Mouse (Mus musculus) testis, postnatal 10 days (tissue): Measurements from ENCODE around the gene Gm45717.
A peak's percentile ranks its signal among the peaks of the same experiment; 100 is the strongest.
"Not testable (repeated sequence)": the region's sequence is repeated elsewhere in the genome, so short reads cannot be mapped to it uniquely, and the experiment has no call there.

Experiments used
- DNase-seq: peaks from one replicate; pipeline ENCODE4 v3.0.0; 2021; ENCODE audit warnings: low spot score

Gene Gm45717

DNA sequence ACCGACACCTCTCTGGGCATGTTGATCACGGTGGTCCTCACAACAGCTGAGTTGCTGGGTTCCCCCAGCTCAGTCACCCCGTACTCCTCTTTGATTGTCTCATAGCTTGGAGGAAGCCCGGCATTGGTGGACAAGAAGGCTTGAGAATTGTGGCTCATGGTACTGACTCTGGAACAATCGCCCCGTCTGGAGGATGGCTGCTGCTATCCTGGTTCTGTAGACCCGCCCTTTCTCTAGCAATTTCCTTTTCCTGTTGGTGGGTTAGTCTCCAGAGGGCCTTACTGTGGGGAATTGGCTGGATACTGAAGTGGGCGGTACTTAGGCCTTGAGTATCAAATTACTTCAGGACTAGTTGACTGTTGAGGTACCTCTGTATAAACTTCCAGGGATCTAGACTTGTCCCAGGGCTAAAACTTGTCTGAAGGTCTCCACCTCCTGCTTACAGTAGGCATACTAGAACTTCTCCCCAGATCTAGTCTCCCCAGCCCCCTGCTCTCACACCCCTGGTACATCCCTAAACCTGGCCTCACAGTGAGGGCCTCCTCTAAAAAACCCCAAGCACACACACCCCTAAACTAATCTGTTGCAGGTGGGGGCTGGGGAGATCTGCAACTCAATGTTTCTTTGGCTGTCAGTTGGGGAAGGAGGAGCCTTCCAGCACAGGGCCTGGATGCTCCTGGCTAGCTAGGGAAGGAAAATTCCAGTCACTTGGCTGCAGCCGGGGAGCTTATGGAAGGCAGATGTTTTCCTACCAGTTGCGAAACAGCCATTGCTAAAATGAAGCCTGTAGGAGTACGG, at the start of gene Gm45717, which contains the start of gene Ifitm2:
TSS of gene Gm45717 (minus strand) at position 180 of the 798 bp plus-strand sequence.
TSS of gene Ifitm2 (minus strand) at position 230 of the 798 bp plus-strand sequence.
- DNase-seq = peak; percentile 79

DNA sequence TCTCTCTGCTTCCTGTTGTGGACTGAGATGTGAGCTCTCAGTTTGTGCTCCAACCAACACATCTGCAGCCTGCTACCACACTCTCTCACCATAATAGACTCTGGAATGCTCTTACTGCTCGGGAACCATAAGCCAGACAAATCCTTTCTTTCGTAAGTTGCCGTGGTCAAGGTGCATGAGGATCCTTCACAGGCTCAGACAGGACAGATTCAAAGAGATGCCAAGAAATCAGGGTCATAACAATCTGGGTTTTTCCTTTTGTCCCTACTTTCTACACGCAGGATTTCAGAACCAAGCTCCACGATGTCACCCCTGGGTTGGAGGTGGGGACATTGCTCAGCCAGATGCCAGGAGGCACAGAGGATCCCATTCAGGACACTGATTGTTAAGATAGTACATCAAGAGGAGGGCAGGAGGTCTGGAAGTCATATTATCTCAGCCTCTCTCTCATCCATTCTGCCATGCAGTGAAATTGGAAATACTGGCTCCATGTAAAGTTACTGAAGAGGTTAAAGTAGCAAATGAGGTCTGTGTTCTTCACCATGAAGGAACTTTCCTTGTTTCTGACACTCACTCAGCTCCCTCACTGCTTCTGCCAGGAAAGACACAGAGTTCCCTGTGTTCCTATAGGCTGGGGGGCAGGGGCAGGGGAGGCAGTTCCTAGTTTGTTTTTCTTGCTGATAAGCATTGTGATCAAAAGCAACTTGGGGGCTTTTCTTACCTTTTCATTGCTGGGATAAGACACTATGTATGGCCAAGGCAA, 47.7 kb upstream of the Gm45717 start:
- DNase-seq = no peak

- no peak for DNase-seq
Measured at GRCm38 (mm10) chr7:141000881-141001708, 45.4 kb upstream of the Gm45717 start.

DNA sequence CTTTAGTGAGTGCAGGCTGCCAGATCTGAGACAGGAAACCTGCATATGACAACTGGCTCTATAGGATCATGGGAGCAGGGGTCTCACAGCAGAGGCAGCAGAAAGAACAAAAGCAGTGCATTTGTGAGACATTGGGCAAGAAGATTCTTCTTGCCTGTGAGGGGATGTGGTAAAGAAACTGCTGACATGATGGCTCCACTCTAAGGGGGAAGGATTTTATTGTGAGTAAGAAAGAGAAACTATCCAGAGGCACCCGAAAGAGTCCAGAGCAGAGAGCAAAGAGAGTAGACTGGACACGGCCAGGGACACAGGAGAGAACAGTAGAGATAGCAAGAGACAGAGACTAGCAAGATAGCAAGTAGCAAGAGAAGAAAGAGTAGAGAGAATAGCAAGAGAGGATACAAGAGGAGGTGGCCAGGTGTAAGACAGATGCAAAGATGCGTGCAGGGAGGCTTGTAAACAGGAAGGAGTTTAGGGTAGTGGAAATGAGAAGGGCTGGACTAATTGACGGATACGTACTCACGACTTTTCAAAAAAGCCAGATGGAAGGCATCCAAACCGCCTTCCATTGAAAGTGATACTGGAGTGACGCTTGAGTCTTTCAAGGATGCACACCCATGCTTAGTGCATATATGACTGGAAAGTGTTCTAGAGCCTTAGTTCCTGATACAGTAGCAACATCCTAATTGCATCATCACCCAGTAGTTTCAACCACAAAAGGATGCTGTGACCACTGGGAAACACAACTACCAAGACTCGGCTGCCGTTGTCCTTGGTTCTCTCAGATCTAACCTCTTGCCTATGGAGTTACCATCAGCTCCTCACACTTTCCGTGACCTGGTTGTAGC, 43.3 kb upstream of the Gm45717 start:
- no peak for DNase-seq

- DNase-seq = no peak
Measured at GRCm38 (mm10) chr7:140997817-140998216, 42.1 kb upstream of the Gm45717 start.

DNA sequence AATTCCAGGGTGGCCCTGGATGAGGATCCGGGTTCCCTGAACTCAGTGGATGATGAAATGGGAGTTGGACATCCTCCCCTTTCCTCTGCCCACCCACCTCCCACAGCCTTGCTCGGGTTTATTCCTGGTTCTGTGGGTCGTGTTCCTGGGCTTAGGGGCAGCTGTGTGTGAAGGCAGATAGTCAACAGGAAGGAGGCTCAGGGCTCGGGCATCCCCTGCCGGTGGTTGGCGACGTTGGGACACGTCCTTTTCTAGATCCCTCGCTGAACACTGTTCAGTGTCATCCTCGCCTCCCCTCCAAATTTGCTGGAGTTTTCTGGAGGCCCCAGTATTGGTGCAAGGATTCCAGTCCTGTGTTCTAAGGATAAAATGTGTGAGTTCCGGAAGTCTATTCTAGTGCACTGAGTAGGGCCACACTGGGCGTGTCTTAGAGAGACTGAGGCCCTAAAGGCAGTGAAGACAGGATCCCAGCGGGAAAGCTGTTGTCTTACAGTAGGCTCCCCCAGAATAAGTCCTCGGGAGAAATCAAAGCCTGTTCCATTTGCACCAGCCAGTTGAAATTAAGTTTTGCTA, 35.5 kb upstream of the Gm45717 start:
- DNase-seq = no peak

- no peak for DNase-seq
Measured at GRCm38 (mm10) chr7:140990622-140991021, 34.9 kb upstream of the Gm45717 start.

DNA sequence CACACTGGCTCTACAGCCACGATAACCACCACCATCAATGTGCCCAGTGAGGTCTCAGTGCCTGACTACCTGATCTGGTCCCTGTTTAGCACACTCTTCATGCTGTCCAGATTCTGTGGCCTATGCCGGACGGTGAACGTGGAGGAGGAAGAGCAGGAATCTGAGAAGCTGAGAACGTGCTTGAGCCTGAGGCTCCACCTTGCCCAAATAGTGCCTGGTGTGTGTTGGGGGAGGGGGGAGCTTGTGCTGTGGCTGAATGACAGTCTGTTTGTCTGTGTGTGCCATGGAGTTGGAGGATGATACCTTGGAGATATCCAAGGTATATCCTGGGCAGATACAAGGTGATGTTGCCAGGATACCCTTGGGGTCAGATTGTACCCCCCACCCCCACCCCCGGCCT, 34.4 kb upstream of the Gm45717 start:
- no peak for DNase-seq

DNA sequence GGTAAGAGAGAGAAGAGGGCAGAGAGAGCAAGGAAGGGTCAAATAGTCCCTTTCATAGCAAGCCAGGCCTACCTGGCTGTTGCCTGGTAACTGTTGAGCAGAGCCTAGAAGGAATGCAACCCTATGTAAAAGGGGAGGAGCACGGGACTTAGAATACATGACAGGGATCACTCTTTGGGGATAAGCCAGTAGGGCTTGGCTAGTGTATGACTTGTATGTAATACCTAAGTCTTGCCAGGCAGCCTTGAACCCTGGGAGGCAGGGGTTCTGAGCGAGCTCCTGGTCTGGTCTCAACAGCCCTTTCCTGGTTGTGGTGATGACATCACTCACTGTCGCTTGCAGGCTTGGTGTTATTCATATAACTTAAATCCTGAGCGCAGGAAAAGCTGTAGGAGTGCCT, 33.3 kb upstream of the Gm45717 start:
- DNase-seq = no peak

DNA sequence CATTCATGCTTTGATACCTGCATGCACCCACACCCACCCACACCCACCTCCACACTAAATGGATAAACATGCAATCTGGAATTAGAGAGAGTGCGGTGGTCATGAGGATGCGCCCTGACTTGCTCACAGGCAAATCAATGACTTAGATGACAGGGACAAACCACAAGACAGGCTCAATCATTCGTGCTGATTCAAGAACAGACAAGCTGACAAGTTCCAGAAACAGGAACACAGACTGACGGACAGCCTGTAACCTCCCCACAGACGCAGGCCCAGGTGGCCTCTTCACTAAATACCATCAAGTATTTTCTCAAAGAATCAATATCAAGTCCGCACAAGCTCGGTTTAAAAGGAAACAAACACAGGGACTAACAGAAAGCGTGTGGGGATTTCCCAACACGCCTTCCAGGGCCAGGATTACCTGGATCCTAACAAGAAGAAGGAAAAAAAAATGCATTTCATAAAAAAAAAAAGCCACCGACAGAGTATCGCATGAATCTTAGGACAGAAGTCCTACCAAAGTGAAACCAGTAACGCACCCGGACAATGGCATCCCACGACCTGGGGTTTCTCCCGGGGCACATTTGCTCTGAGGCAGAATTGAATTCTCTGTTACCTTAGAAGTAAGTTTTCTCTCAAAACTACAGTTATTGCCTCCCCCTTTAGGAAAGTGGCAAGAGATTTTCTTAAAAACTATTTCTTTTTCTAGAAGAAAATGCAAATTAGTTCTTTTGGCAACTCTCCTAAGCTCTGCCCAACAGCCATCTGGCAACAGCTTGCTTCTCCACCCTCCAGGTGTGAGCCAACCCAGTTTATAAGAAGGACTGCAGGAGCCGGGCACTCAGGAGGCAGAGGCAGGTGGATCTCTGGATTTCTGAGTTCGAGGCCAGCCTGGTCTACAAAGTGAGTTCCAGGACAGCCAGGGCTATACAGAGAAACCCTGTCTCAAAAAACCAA, 31.7 kb upstream of the Gm45717 start:
- DNase-seq = no peak

- no peak for DNase-seq
Measured at GRCm38 (mm10) chr7:140982971-140983370, 27.2 kb upstream of the Gm45717 start.

- no peak for DNase-seq
Measured at GRCm38 (mm10) chr7:140981704-140982103, 26.0 kb upstream of the Gm45717 start.

GRCm38 (mm10) chr7:140976720-140977119, 21.0 kb upstream of the Gm45717 start:
- DNase-seq = not testable (repeated sequence)

DNA sequence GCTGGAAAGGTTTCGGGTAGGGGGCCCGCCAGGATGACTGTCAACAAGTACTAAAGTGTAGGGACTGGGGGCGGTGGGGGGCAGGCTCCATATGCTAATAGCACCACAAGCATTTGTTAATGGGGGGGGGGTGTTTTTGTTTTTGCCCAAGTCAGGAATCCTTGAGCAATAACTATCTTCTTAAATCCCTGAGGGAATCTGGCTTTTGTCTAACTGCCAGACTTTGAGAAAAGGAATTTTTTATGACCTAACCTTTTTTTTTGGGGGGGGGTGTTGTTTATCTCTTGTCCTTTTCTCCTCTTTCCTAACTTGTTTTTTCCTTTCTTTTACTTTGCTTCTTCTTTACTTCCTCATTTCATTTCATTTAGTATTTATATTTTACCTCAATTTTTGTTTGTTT, 19.7 kb upstream of the Gm45717 start:
- DNase-seq = no peak

- DNase-seq = no peak
Measured at GRCm38 (mm10) chr7:140974940-140975339, 19.2 kb upstream of the Gm45717 start.

DNA sequence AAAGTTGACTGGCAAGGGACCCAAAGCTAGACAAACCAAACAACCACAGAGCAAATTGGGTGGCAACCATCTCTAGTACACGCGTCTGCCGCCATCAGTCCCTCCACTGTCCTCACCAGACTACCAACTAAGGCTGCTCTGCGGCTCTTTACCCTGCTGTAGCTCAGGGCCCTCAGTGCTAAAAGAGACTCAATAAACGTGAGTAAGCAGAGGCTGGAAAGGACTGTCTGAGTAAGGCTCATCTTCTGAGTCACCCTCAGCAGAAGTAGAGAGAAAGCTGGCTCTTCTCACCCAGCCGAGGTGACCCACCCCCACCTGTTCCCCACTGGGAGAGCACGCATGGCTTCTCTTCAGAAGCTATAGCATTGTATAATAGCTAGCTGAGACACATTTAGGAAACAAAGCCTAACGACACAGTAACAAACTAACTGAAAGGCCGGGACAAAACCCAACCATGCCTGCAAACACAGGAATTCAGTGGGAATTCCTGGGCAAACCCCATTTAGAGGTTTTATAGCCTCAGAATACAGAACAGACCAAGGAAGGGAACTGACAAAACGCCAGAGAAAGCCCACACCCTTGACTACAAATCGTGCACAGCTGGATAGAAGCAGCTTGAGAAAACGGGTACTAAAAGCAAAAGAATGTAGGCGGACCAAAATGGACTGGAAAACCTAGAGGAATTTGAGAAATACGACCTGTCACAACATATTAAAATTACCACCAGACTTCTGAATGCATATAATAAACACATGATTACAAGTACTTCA, 17.8 kb upstream of the Gm45717 start:
- DNase-seq = no peak

DNA sequence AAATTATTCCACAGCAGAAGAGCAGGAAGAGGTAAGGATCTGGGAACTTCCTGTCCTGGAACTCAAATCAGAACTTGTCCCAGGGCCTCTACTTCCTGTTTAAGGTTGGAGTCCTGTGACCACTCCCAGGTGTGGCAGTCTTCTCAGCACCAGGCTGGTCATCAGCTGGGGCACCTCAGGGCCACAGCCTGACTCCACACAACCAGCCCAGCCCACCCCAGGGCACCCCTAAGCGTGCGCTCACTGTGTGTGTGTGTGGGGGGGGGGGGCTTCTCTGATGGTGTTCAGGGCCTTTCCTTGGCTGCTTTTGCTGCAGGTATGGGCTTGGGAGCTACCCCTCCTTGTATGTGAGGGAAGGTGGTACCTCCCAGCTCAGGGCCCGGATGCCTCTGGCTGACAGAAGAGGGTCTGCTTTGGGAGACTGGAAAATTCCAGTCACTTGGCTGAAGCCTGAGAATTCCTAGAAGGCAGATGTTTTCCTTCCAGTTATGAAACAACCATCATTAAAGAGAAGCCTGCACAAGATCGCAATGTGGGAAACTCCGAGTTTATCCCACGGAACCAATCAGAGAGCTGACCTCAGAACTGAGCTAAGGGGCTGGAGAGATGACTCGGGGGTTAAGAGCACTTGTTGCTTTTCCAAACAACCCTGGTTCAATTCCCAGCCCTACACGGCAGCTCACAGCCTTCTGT, 15.9 kb upstream of the Gm45717 start:
- DNase-seq = no peak

DNA sequence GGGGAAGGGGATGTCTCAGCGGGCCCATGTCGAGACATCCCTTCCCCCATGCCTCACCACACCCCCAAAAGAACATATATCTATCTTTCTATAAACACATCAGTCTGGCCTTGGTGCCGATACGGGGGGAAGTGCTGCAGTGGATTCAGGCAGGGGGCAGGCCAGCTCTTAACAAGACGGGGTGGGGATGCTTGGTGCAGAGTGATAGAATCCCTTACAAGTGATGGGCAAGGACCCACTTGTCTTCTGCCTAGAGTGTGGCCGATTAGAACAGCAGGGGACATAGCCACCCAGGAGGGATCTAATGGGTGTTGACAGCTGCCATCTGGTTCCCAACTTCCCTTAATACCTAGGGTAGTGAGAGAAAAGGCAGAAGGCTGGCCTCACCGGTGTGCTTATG, 15.2 kb upstream of the Gm45717 start:
- no peak for DNase-seq
